Mouse (Mus musculus): ENCODE measurements at regions not wholly inside any gene's neighbourhood (a gene's known extent, or its start where the extent isn't known, plus 50 kb on each side); places are given as distances from the start of the nearest gene placed in this dataset.

- DNase-seq (ENCODE audit: low spot score): peak; percentile 59
Measured at GRCm38 (mm10) chr4:99348674-99349073, 53.0 kb downstream of the Gm12689 start.

- no peak for DNase-seq (ENCODE audit: low spot score)
Measured at GRCm38 (mm10) chr4:99353122-99353774, 57.5 kb downstream of the Gm12689 start.

- no peak for DNase-seq (ENCODE audit: low spot score)
Measured at GRCm38 (mm10) chr4:99354241-99354640, 58.5 kb downstream of the Gm12689 start.

- no peak for DNase-seq (ENCODE audit: low spot score)
Measured at GRCm38 (mm10) chr4:99354835-99355234, 59.1 kb downstream of the Gm12689 start.

- DNase-seq (ENCODE audit: low spot score): no peak
Measured at GRCm38 (mm10) chr4:99368036-99368435, 72.3 kb downstream of the Gm12689 start.

GRCm38 (mm10) chr4:99371162-99371561, 75.5 kb downstream of the Gm12689 start:
- DNase-seq (ENCODE audit: low spot score): no peak

- no peak for DNase-seq (ENCODE audit: low spot score)
Measured at GRCm38 (mm10) chr4:99376171-99376570, 80.5 kb downstream of the Gm12689 start.

GRCm38 (mm10) chr4:99376911-99377310, 81.2 kb downstream of the Gm12689 start:
- no peak for DNase-seq (ENCODE audit: low spot score)

GRCm38 (mm10) chr4:99379983-99380382, 84.3 kb downstream of the Gm12689 start:
- DNase-seq (ENCODE audit: low spot score): no peak

GRCm38 (mm10) chr4:99385381-99385780, 89.7 kb downstream of the Gm12689 start:
- no peak for DNase-seq (ENCODE audit: low spot score)

GRCm38 (mm10) chr4:99389428-99389827, 93.7 kb downstream of the Gm12689 start:
- no peak for DNase-seq (ENCODE audit: low spot score)

- DNase-seq (ENCODE audit: low spot score): no peak
Measured at GRCm38 (mm10) chr4:99392986-99393385, 97.3 kb downstream of the Gm12689 start.

GRCm38 (mm10) chr4:99394244-99394643, 98.5 kb downstream of the Gm12689 start:
- DNase-seq (ENCODE audit: low spot score): no peak

GRCm38 (mm10) chr4:99407466-99407865, 111.8 kb downstream of the Gm12689 start:
- no peak for DNase-seq (ENCODE audit: low spot score)

- no peak for DNase-seq (ENCODE audit: low spot score)
Measured at GRCm38 (mm10) chr4:99423449-99423848, 127.7 kb downstream of the Gm12689 start.

- peak; percentile 44 for DNase-seq (ENCODE audit: low spot score)
Measured at GRCm38 (mm10) chr4:99445077-99445754, 149.5 kb downstream of the Gm12689 start.

GRCm38 (mm10) chr4:99445755-99446128, 150.0 kb downstream of the Gm12689 start:
- no peak for DNase-seq (ENCODE audit: low spot score)

GRCm38 (mm10) chr4:99458984-99459383, 163.3 kb downstream of the Gm12689 start:
- DNase-seq (ENCODE audit: low spot score): no peak

GRCm38 (mm10) chr4:99459436-99459835, 163.7 kb downstream of the Gm12689 start:
- DNase-seq (ENCODE audit: low spot score): peak; percentile 53

- no peak for DNase-seq (ENCODE audit: low spot score)
Measured at GRCm38 (mm10) chr4:99465493-99465892, 169.8 kb downstream of the Gm12689 start.

GRCm38 (mm10) chr4:99475701-99476218, 180.1 kb downstream of the Gm12689 start:
- DNase-seq (ENCODE audit: low spot score): no peak

- DNase-seq (ENCODE audit: low spot score): no peak
Measured at GRCm38 (mm10) chr4:99484271-99484670, 171.8 kb upstream of the Foxd3 start.
